Mouse (Mus musculus) lung, embryonic 15.5 days (tissue): Measurements from ENCODE around the gene Dlx2. TPM values are rescaled to one million over a fixed set of nuclear protein-coding genes. Genes with fewer than 3 reads are reported as not detected.

Experiments used
- ATAC-seq: fragments of 200-750 bp; cut with Nextera tagmentation; 2 replicates; pipeline ENCODE4 v1.8.0; 2017; ENCODE audit warnings: moderate number of reproducible peaks, borderline replicate concordance; ENCODE audit not compliant: low FRiP score, low TSS enrichment; ENCODE audit errors: extremely low read depth
- H3K27ac ChIP-seq: fragments of 300-500 bp; sonication (generic); 2 replicates; pipeline ENCODE4 v1.5.1; 2015; ENCODE audit warnings: moderate library complexity, mild to moderate bottlenecking, inconsistent platforms
- H3K27me3 ChIP-seq: fragments of 300-500 bp; sonication (generic); 2 replicates; pipeline ENCODE4 v1.6.1; 2015; ENCODE audit warnings: inconsistent platforms
- H3K36me3 ChIP-seq: fragments of 300-500 bp; sonication (generic); 2 replicates; pipeline ENCODE4 v1.6.1; 2015; ENCODE audit warnings: inconsistent platforms
- H3K4me1 ChIP-seq: fragments of 300-500 bp; sonication (generic); 2 replicates; pipeline ENCODE4 v1.6.1; 2015; ENCODE audit warnings: inconsistent platforms
- H3K4me2 ChIP-seq: fragments of 300-500 bp; sonication (generic); 2 replicates; pipeline ENCODE4 v1.6.1; 2015; ENCODE audit warnings: inconsistent platforms, mild to moderate bottlenecking, moderate library complexity
- H3K4me3 ChIP-seq: fragments of 300-500 bp; sonication (generic); 2 replicates; pipeline ENCODE4 v1.5.1; 2015; ENCODE audit warnings: mild to moderate bottlenecking, inconsistent platforms
- H3K9ac ChIP-seq: fragments of 300-500 bp; sonication (generic); 2 replicates; pipeline ENCODE4 v1.6.1; 2015; ENCODE audit warnings: inconsistent platforms
- H3K9me3 ChIP-seq: fragments of 300-500 bp; sonication (generic); 2 replicates; pipeline ENCODE4 v1.6.1; 2016; ENCODE audit warnings: inconsistent platforms
- WGBS: fragments of 180-500 bp; shearing (Covaris S2); methylation state at CpG from one replicate; pipeline ENCODE4 v1.1.7; 2015; 5-methylcytosine and 5-hydroxymethylcytosine counted together
- polyA plus RNA-seq: library from polyadenylated mRNA; unstranded; fragments of >200 nt; fragmentation: Nextera tagmentation; extraction: Ambion mirVana; gene quantifications from 2 replicates; pipeline ENCODE4 v1.2.1, GENCODE M21; 2015

Gene Dlx2
- polyA plus RNA-seq, 1 experiment from 2014 or later, result 0.15 TPM

DNA sequence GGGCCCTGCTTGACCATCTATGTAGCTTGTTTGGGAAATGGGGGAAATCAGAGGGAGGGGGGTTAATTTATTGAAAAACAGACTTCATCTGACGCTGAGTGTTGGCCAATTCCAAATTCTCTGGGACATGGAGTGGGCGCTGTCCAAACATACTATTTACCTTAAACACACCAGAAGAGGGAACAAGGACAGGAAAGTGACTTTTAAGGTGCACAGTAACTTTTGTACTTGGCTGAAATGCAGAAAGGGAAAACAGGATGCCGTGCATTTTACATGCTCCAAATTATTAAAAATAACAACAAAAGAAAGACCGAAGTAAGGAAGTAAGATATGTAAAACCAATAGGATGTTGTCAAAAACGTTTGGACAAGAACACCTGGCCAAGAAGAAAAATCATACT is 13.5 kb downstream of the Dlx2 start:
- Histone ChIP-seq H3K27ac (no peak overlapping the region), H3K36me3 (no peaks in the 10 kb centered on the region), H3K4me2 (no peak overlapping the region), H3K9ac (no peak overlapping the region), H3K9me3 (no peaks in the 10 kb centered on the region), H3K27me3 (peaks cover 97% of the 10 kb centered on the region), H3K4me1 (peaks cover 24% of the 10 kb centered on the region), H3K4me3 (no peak overlapping the region)
- no peak for ATAC-seq
- 10% methylated on average over 5 of the region's 5 CpGs for WGBS

DNA sequence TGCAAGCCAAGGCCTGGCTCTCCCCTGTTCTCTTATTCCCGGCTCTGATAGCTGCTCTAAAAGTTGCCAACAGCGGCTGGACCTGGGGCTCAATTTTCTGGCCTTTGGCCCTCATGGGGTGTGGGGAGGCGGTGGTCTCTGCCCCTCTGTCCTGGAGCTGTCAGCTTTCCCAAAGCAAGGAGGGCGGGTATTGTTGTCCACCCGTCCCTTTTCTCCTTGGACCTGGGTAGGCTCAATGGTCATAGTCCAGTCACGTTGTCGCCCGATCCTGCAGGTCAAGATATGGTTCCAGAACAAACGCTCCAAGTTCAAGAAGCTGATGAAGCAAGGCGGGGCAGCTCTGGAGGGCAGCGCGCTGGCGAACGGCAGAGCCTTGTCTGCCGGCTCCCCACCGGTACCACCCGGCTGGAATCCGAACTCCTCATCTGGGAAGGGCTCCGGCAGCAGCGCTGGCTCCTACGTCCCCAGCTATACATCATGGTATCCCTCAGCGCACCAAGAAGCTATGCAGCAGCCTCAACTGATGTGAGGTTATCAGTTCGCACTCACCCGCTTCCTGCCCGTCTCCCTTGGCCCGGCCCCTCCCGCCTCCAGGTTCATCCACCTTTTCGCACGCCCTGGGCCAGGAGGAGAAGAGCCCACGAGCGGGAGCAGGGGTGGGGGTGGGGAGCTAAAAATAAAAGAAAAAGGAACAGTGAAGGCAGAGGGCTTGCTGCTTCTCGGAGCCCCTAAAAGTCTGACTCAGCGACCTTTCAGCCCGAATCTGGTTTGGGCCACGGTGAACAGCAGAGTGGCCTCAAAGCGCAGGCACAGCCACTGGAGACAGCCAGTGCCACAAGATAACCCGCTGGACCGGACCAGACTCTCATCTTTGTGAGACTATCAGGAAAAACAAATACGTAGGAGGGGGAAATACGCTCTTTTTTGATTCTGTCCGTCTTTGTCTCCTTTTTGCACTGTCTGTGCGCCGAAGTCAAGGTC is 14.3 kb downstream of the Dlx2 start:
- H3K4me2 ChIP-seq, result no peak overlapping the region
- no peaks in the 10 kb centered on the region for H3K36me3 ChIP-seq
- H3K4me1 ChIP-seq, result peaks cover 24% of the 10 kb centered on the region
- no peak overlapping the region for H3K9ac ChIP-seq
- no peak for ATAC-seq
- H3K4me3 ChIP-seq, result no peak overlapping the region
- H3K27me3 ChIP-seq, result peaks cover 97% of the 10 kb centered on the region
- no peaks in the 10 kb centered on the region for H3K9me3 ChIP-seq
- WGBS, result 1% methylated on average over 43 of the region's 43 CpGs
- H3K27ac ChIP-seq, result no peak overlapping the region

DNA sequence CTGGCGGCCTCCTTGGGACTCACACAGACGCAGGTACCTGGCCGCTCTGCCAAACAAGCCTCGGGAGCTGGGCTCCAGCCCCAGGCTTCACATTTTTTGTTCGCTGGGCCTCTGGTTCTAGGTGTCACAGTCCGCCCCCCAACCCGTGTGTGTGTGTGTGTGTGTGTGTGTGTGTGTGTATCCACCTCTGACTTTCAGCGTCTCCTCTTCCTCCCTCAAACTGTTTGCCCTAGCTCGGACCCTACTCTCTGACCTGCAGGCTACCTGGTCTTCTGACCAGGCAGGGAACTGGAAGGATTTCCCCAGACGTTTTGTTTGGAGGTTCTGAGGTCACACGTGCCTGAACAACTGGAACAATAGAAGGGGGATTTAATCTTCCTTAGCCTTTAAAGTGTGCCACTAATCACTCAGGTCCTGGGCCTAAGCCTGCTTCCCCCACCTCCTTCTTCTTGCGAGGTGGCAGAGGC is 15.4 kb downstream of the Dlx2 start:
- H3K9ac ChIP-seq, result no peak overlapping the region
- H3K4me2 ChIP-seq, result no peak overlapping the region
- no peak overlapping the region for H3K27ac ChIP-seq
- H3K9me3 ChIP-seq, result no peaks in the 10 kb centered on the region
- H3K27me3 ChIP-seq, result peaks cover 97% of the 10 kb centered on the region
- ATAC-seq, result no peak
- WGBS, result 2% methylated on average over 12 of the region's 12 CpGs
- no peaks in the 10 kb centered on the region for H3K36me3 ChIP-seq
- H3K4me3 ChIP-seq, result no peak overlapping the region
- H3K4me1 ChIP-seq, result peaks cover 24% of the 10 kb centered on the region

DNA sequence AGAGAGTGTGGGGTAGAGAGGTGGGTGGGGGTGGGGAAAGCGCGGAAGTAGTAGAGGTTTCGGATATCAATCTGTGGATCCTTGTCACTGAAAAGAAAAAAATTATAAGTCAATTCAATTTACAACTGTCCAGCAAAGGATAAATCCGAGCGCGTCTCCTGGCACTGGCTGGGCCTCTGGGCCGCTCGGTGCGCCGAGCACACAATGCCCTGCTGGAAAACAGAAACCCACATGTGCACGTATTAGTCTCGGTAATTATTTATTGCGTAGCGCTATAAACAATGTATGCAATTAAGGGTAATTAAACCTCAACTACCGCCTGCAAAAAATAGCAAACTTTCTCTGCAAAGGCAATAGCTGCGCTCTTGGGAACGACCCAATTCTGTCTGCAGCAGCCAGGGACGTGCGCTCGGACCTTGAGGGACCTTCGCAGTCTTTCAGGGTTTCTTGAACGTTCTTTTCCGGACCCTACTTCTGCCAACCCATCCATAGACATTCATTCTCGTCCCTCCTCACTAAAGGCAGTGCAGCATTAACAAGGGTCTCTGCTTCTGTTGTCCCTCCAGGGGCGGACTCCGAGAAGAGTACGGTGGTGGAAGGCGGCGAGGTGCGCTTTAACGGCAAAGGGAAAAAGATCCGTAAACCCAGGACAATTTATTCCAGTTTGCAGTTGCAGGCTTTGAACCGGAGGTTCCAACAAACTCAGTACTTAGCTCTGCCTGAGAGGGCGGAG is 16.0 kb downstream of the Dlx2 start:
- no peak for ATAC-seq
- H3K27me3 ChIP-seq, result peaks cover 99% of the 10 kb centered on the region
- 0 out of 2 replicates have a peak overlapping the region, but pooled peaks have one; percentile 47 for H3K4me3 ChIP-seq

DNA sequence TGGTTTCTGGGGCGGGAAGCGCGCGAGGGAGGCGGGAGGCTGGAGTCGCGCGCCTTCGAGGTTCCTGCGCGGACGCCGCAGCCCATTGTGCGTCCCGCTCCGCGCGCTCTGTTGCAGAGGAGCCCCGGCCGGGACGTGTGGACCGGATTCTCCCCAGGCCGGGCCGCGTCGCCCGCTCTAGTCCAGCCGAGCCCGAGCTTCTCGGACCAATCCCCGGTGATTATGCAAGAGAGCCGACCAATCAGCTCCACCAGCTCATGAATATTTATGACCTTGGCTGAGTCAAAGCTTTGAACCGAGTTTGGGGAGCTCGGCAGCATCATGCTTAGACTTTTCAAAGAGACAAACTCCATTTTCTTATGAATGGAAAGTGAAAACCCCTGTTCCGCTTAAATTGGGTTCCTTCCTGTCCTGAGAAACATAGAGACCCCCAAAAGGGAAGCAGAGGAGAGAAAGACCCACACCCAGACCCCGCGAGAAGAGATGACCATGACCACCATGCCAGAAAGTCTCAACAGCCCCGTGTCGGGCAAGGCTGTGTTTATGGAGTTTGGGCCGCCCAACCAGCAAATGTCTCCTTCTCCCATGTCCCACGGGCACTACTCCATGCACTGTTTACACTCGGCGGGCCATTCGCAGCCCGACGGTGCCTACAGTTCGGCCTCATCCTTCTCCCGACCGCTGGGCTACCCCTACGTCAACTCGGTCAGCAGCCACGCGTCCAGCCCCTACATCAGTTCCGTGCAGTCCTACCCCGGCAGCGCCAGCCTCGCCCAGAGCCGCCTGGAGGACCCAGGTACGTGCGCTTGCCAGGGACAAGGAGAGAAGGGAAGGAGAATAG is 16.8 kb downstream of the Dlx2 start:
- under 1% methylated on average over 60 of the region's 60 CpGs for WGBS
- Histone ChIP-seq H3K27ac (no peak overlapping the region), H3K9ac (no peak overlapping the region), H3K9me3 (no peaks in the 10 kb centered on the region), H3K4me1 (peaks cover 24% of the 10 kb centered on the region), H3K27me3 (peaks cover 100% of the 10 kb centered on the region), H3K36me3 (no peaks in the 10 kb centered on the region), H3K4me2 (peak overlapping the region; percentile 91), H3K4me3 (peak overlapping the region; percentile 47)
- peak; percentile 92 for ATAC-seq

More for the DNA sequence above, 16.0 kb downstream of the Dlx2 start:
- no peaks in the 10 kb centered on the region for H3K36me3 ChIP-seq
- H3K27ac ChIP-seq, result no peak overlapping the region
- peak overlapping the region; percentile 91 for H3K4me2 ChIP-seq
- H3K9ac ChIP-seq, result no peak overlapping the region
- H3K9me3 ChIP-seq, result no peaks in the 10 kb centered on the region
- 2% methylated on average over 34 of the region's 34 CpGs for WGBS
- peaks cover 24% of the 10 kb centered on the region for H3K4me1 ChIP-seq

DNA sequence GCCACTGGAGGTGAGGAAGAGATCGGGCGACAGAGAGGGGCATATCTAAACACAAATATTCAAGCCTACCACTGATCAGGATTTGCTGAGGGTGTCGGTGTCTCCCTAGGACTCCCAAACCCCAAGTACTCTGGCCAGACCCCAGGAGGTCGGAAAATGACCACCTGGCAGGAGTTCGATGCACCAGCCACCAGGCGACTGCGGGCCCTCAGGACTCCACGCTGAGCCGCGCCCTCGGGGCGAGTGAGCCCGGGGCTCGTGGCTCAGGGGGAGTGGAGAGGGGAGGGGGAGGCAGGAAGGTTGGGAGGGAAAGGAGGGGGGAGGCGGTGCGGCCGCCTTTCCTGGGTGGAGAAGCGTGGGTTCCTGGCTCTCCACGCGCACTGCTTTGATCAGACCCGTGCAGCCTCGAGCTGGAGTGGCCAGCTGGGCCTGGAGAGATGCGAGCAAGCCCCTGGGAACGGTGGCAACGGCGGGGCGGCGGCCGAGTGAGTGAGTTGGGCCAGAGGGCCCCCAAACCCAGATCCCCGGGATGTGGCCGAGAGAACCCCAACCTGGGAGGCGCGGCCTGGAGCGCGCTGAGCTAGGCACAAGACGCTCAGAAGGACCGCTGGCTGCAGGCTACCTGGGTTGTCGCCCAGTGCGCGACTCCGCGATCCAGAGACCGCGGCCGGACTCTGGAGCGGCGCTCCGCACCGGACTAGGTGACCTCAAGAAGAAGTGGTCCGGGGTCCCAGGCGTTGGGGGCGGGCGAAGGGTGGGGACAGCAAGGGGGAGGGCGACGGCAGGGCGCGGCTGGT is 17.6 kb downstream of the Dlx2 start:
- H3K4me3 ChIP-seq, result peak overlapping the region; percentile 47
- peaks cover 99% of the 10 kb centered on the region for H3K27me3 ChIP-seq
- no peaks in the 10 kb centered on the region for H3K9me3 ChIP-seq
- peaks cover 24% of the 10 kb centered on the region for H3K4me1 ChIP-seq
- WGBS, result under 1% methylated on average over 53 of the region's 57 CpGs
- ATAC-seq, result peak; percentile 44; the same call in 1 of the 2 replicates
- peak overlapping the region; percentile 91 for H3K4me2 ChIP-seq
- no peak overlapping the region for H3K27ac ChIP-seq
- H3K9ac ChIP-seq, result no peak overlapping the region
- no peaks in the 10 kb centered on the region for H3K36me3 ChIP-seq

DNA sequence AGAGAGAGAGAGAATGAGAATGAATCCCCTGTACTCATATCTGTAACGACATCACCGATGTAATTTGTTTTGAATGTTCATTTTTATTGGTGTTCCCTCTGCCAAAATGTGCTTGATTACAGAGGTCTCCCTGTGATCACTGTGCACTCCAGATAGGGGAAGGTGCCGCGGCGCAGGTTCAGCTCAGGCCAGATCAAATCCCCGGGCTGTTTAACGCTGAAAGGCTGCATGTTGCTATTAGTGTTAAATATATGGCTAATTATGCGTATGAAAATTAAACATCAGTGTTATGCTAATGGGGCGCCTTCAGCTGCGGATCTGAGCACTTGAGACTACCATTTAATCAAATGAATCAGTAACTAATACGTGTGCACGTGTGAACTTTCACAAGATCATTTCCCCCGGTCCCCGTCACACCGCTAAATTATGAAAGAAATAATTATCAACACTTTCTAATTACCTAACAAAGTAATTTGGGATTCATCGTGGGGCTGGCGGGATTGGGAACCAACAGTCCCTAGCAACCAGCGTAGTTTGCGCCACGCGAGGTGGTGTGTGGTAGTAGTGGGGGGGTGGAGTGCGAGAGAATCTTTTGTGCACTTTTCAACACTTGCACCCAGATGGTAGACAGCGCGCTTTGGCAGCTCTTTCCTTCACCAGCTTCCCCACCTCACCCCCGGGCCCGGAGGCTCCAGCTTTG is 18.4 kb downstream of the Dlx2 start, which contains the start of gene Dlx1:
TSS of gene Dlx1 (plus strand) at position 100 of the 700 bp plus-strand sequence.
- peak within 1 kb of the TSS; percentile 47 for H3K4me3 ChIP-seq
- no peak for ATAC-seq
- no peak within 1 kb of the TSS for H3K9ac ChIP-seq
- peaks cover 24% of the 10 kb centered on the region for H3K4me1 ChIP-seq
- 2% methylated on average over 26 of the region's 26 CpGs for WGBS
- H3K36me3 ChIP-seq, result no peaks in the 10 kb centered on the region
- H3K9me3 ChIP-seq, result no peaks in the 10 kb centered on the region
- no peak within 1 kb of the TSS for H3K27ac ChIP-seq
- peak within 1 kb of the TSS; percentile 91 for H3K4me2 ChIP-seq
- peaks cover 99% of the 10 kb centered on the region for H3K27me3 ChIP-seq

DNA sequence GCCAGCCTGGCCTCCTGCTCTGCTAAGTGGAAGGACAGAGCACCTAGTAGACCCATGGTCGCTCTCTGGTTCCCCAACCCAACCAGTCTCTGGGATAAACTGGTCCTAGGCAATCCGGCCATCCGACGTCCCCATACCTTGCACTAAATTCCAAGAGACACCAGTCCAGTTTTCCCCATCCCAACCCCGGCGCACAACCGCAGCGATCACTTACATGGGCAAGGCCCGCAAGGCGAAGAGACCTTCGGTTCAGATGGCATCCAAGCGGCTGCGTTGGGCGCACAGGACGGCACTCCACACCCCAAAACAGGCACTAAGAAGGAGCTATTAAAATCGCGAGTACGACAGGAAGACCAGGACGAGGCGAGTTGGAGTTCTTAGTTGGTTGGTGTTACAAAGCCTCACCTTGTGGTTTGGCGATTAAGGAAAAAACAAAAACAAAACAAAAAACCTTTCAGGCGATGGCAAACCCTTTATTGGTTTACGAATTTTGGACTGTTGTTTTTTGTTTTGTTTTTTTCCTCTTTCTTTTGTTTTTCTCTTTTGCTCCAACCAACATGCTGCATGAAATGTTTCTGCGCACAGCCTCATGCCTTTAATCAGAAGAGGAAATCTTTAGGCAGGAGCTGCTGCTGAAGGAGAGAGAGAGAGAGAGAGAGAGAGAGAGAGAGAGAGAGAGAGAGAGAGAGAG is 19.1 kb downstream of the Dlx2 start:
- peaks cover 21% of the 10 kb centered on the region for H3K4me1 ChIP-seq
- H3K4me3 ChIP-seq, result no peak overlapping the region
- ATAC-seq, result no peak
- 2% methylated on average over 24 of the region's 24 CpGs for WGBS
- H3K27ac ChIP-seq, result no peak overlapping the region
- H3K36me3 ChIP-seq, result no peaks in the 10 kb centered on the region
- H3K9ac ChIP-seq, result no peak overlapping the region
- H3K4me2 ChIP-seq, result no peak overlapping the region
- no peaks in the 10 kb centered on the region for H3K9me3 ChIP-seq
- H3K27me3 ChIP-seq, result peaks cover 99% of the 10 kb centered on the region

DNA sequence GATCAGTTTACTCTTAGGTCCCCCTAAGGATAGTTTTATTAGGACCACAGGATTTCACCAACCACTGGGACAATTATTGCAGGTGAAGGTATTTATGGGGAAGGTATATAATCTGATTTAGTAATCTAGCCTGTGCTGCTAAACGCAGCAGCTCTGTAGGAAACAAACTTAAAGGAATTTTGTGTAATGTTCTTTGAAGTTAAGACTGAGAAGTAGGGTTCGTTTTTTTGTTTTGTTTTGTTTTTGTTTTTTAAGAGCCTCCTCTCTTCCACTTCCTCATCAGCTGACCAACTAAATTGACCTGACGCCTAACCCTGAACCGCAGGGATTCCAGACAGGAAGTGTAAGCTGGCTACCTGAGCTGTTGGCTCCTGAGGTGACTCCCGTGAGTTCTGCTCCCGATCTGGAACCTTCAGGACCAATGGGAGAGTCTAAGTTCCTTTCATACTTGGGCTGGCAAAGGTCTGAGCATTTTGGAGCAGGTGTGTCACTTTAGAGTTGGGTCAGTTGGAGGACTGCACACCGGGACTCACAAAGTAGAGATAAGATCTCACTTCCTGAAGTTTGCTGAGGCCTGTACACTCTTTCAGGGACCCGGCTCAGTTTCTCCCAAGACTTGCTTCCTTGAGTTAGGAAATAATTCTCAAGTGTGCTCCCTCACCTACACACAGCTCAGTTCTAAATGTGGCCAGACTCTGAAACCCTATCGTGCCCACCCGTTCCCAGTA is 19.8 kb downstream of the Dlx2 start:
- ATAC-seq, result no peak
- Histone ChIP-seq H3K9me3 (no peaks in the 10 kb centered on the region), H3K4me3 (no peak overlapping the region), H3K27ac (no peak overlapping the region), H3K4me2 (no peak overlapping the region), H3K36me3 (no peaks in the 10 kb centered on the region), H3K9ac (no peak overlapping the region), H3K27me3 (peaks cover 97% of the 10 kb centered on the region), H3K4me1 (peaks cover 18% of the 10 kb centered on the region)
- 4% methylated on average over 10 of the region's 10 CpGs for WGBS
